8 mouse cellular contexts compared by ENCODE assay signal in the genomic region with DNA sequence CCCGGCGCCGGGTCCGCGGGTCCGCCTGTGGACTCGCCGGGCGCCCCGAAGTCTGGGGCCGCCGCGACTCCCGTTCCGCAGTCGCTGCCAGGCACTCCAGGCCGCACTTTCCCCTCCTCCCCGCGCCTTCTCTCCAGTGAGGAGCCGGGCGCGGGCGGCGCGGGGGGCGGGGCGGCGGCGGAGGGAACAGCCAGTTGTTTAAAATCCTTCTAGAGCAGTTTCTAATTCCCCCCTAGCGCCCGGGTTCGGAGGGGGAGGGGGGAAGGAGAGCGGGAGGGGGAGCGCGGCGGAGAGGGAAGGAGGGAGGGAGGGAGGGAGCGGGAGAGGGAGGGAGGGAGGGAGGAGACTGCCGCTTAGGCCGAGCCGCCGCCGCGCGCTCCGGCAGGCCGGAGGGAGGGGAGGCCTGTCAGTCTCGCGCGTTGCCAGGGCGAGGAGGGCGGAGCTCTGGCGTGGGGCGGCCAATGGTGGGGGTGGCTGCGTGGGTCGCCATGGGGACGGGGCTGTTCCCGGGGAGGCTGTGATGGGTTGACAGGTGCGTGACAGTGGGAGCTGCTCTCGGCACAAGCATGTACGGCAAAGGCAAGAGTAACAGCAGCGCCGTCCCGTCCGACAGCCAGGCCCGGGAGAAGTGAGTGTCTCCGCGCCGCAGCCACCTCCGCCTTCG. TPM values are rescaled to one million over a fixed set of nuclear protein-coding genes. Genes with fewer than 3 reads are reported as not detected.
DNase-seq lines count a peak whose midpoint lies in the region; ATAC-seq and TF ChIP-seq lines count a peak whose summit lies in the region.

No protein-coding gene starts in this region.

- H3K4me1 ChIP-seq in ES-Bruce4 (ENCODE audit: control insufficient read depth, insufficient read depth, low read length), result no peaks in the 10 kb centered on the region
- H3K4me1 ChIP-seq in forebrain, embryonic 13.5 days, result peaks cover 42% of the 10 kb centered on the region
- H3K4me1 ChIP-seq in liver, postnatal 0 days (ENCODE audit: insufficient read depth), result peaks cover 12% of the 10 kb centered on the region
- H3K4me1 ChIP-seq in neural tube, embryonic 14.5 days (ENCODE audit: control insufficient read depth, insufficient read depth, low read length), result peaks cover 24% of the 10 kb centered on the region

- H3K27ac ChIP-seq in ES-Bruce4 (ENCODE audit: insufficient read depth, low read length), result no peak overlapping the region
- H3K27ac ChIP-seq in forebrain, embryonic 13.5 days, result peak overlapping the region; percentile 97
- peak overlapping the region; percentile 93 for H3K27ac ChIP-seq in liver, postnatal 0 days (ENCODE audit: low read depth)
- H3K27ac ChIP-seq in neural tube, embryonic 14.5 days (ENCODE audit: low read depth, low read length), result peak overlapping the region; percentile 94

- DNase-seq in heart, postnatal 10 days, result peak; percentile 99
- DNase-seq in large intestine, adult 2 months (ENCODE audit: low read depth, low spot score), result peak; percentile 71
- DNase-seq in liver, postnatal 0 days, result peak; percentile 99
- DNase-seq in testis, postnatal 10 days (ENCODE audit: low spot score), result peak; percentile 100

- no peaks in the 10 kb centered on the region for H3K36me3 ChIP-seq in ES-Bruce4 (ENCODE audit: control insufficient read depth, insufficient read depth, low read length, poor library complexity, severe bottlenecking)
- no peaks in the 10 kb centered on the region for H3K36me3 ChIP-seq in forebrain, embryonic 13.5 days (ENCODE audit: poor library complexity, severe bottlenecking)
- H3K36me3 ChIP-seq in liver, postnatal 0 days (replicated peaks; ENCODE audit: insufficient read depth, low read length), result no peaks in the 10 kb centered on the region
- H3K36me3 ChIP-seq in neural tube, embryonic 14.5 days (ENCODE audit: control insufficient read depth, insufficient read depth, low read length), result no peaks in the 10 kb centered on the region

- H3K27me3 ChIP-seq in ES-Bruce4 (ENCODE audit: control insufficient read depth, insufficient read depth, low read length, poor library complexity, severe bottlenecking), result peaks cover 5% of the 10 kb centered on the region
- H3K27me3 ChIP-seq in forebrain, embryonic 13.5 days, result no peaks in the 10 kb centered on the region
- H3K27me3 ChIP-seq in liver, postnatal 0 days (ENCODE audit: insufficient read depth, low read length), result no peaks in the 10 kb centered on the region
- H3K27me3 ChIP-seq in neural tube, embryonic 14.5 days (ENCODE audit: control insufficient read depth, insufficient read depth, low read length), result no peaks in the 10 kb centered on the region; the same call in 1 of the 2 replicates

- no peak for TF ChIP-seq EP300 in ES-Bruce4 (IDR thresholded peaks at IDR 0.05; ENCODE audit: insufficient read depth, low read depth, low read length)
- TF ChIP-seq EP300 in liver, postnatal 0 days (IDR thresholded peaks at IDR 0.05; ENCODE audit: low read depth), result peak; percentile 21; the same call in 1 of the 2 replicates

- H3K9me3 ChIP-seq in ES-Bruce4 (replicated peaks; ENCODE audit: control insufficient read depth, insufficient read depth, low read length, poor library complexity, severe bottlenecking), result no peaks in the 10 kb centered on the region
- H3K9me3 ChIP-seq in forebrain, embryonic 13.5 days (replicated peaks), result no peaks in the 10 kb centered on the region
- no peaks in the 10 kb centered on the region for H3K9me3 ChIP-seq in liver, postnatal 0 days (ENCODE audit: low read length)
- H3K9me3 ChIP-seq in neural tube, embryonic 14.5 days (ENCODE audit: control insufficient read depth, low read length), result no peaks in the 10 kb centered on the region

- 1% methylated on average over 29 of the region's 70 CpGs for WGBS in forebrain, embryonic 13.5 days
- under 1% methylated on average over 63 of the region's 70 CpGs for WGBS in large intestine, adult 2 months
- WGBS in liver, postnatal 0 days (ENCODE audit: insufficient replicate concordance), result under 1% methylated on average over 40 of the region's 70 CpGs
- 0% methylated on average over 38 of the region's 70 CpGs for WGBS in neural tube, embryonic 14.5 days

- intact Hi-C loops in heart, postnatal 10 days (cut with DNase I), result loop anchor here (1.0 to 10.0 kb wide), 6 partner anchors 38 to 528 kb away; a partner anchor contains a TSS

- no peak for TF ChIP-seq CTCF in ES-Bruce4 (IDR thresholded peaks at IDR 0.05; ENCODE audit: low read depth, low read length)
- no peak for TF ChIP-seq CTCF in liver, postnatal 0 days (IDR thresholded peaks at IDR 0.05; ENCODE audit: low read depth)

- H3K4me2 ChIP-seq in forebrain, embryonic 13.5 days, result peak overlapping the region; percentile 87
- peak overlapping the region; percentile 96 for H3K4me2 ChIP-seq in liver, postnatal 0 days (ENCODE audit: low read depth, low read length)
- peak overlapping the region; percentile 80 for H3K4me2 ChIP-seq in neural tube, embryonic 14.5 days (ENCODE audit: low read depth, low read length)

- H3K9ac ChIP-seq in ES-Bruce4 (ENCODE audit: low read depth, poor library complexity, severe bottlenecking), result peak overlapping the region; percentile 96
- H3K9ac ChIP-seq in forebrain, embryonic 13.5 days, result peak overlapping the region; percentile 94
- H3K9ac ChIP-seq in liver, postnatal 0 days (replicated peaks), result peak overlapping the region; percentile 94
- peak overlapping the region; percentile 74 for H3K9ac ChIP-seq in neural tube, embryonic 14.5 days (replicated peaks; ENCODE audit: low read depth, low read length)

- H3K4me3 ChIP-seq in ES-Bruce4 (ENCODE audit: low read depth, low read length), result peak overlapping the region; percentile 67
- H3K4me3 ChIP-seq in forebrain, embryonic 13.5 days, result peak overlapping the region; percentile 97
- H3K4me3 ChIP-seq in liver, postnatal 0 days (ENCODE audit: low read depth, low read length), result peak overlapping the region; percentile 83
- H3K4me3 ChIP-seq in neural tube, embryonic 14.5 days (ENCODE audit: low read depth, low read length), result peak overlapping the region; percentile 93

- ATAC-seq in cerebellum, adult (ENCODE audit: insufficient number of reproducible peaks, low FRiP score, low TSS enrichment), result peak; percentile 90
- ATAC-seq in forebrain, embryonic 13.5 days, result peak; percentile 99
- ATAC-seq in liver, postnatal 0 days, result peak; percentile 91
- ATAC-seq in neural tube, embryonic 14.5 days (ENCODE audit: low read depth), result peak; percentile 98

- TF ChIP-seq POLR2A in ES-Bruce4 (IDR thresholded peaks at IDR 0.05; ENCODE audit: insufficient read depth, low read length), result no peak

RNA-seq across cellular contexts. Expression of a gene that starts 0.7 kb away (rescaled TPM):
- 5.5 and 8.5 TPM in 2 replicates for polyA plus RNA-seq in ES-Bruce4 (2011; ENCODE audit: insufficient read depth, insufficient read length, low read depth, missing spikeins)
- polyA plus RNA-seq in forebrain, embryonic 13.5 days (2015; fragmentation: Nextera tagmentation; extraction: Ambion mirVana), result 202 and 241 TPM in 2 replicates
- total RNA-seq in heart, postnatal 10 days (2021), result 10 to 100 TPM; 51.4 to 51.7 TPM
- polyA plus RNA-seq in large intestine, adult 2 months (2012; rRNA removed), result 8.2 and 9.7 TPM in 2 replicates
- polyA plus RNA-seq in liver, postnatal 0 days (2015; fragmentation: Nextera tagmentation; extraction: Ambion mirVana), result 18.8 and 21.6 TPM in 2 replicates
- 216 and 249 TPM in 2 replicates for polyA plus RNA-seq in neural tube, embryonic 14.5 days (2014; fragmentation: Nextera tagmentation; extraction: Ambion mirVana)
